Mouse (Mus musculus) CH12.LX (cell line): Measurements from ENCODE around the gene Gm21969.

Experiments
- CTCF ChIP-seq, 2 experiments: IDR thresholded peaks in 1 of 2; conservative IDR thresholded peaks in 1 of 2; 2 replicates each; pipeline ENCODE4 v1.5.1; 2011 to 2012; ENCODE audit warnings: low read depth in 2 of 2, low read length in 2 of 2, improper control_type of control experiment in 1 of 2, inconsistent platforms in 1 of 2, mild to moderate bottlenecking in 1 of 2, moderate library complexity in 1 of 2
- MXI1 ChIP-seq: IDR thresholded peaks from 2 replicates; pipeline ENCODE4 v1.6.1; 2011; ENCODE audit warnings: mild to moderate bottlenecking, low read depth, low read length, improper control_type of control experiment

- no peak for TF ChIP-seq CTCF (conservative IDR thresholded peaks at IDR 0.05 in 1 of 2, IDR thresholded peaks at IDR 0.05 in 1 of 2; ENCODE audit: low read depth in 2 of 2, low read length in 2 of 2)
- no peak for TF ChIP-seq MXI1
These were observed 28.7 kb downstream of the Gm21969 start for GRCm38 (mm10) chr4:139631569-139632253.
